Mouse (Mus musculus): ENCODE data around the gene Adamts1.

GRCm38 (mm10) chr16:85801971-85802811 is 722 bp downstream of the Adamts1 start:
- TF ChIP-seq CTCF (IDR thresholded peaks at IDR 0.05; ENCODE audit: low read depth, low read length) (no peak), POLR2A (IDR thresholded peaks at IDR 0.05; ENCODE audit: borderline replicate concordance, low read depth, low read length) (no peak)

All from bone marrow macrophage, adult 2 months (primary cell).